Mouse (Mus musculus) stomach, postnatal 0 days (tissue): ENCODE measurements at regions not wholly inside any gene's neighbourhood (a gene's known extent, or its start where the extent isn't known, plus 50 kb on each side); places are given as distances from the start of the nearest gene placed in this dataset.

Experiments
- CTCF ChIP-seq: IDR thresholded peaks from 2 replicates; pipeline ENCODE4 v1.5.1; 2016; ENCODE audit warnings: antibody characterized with exemption, low read depth, mild to moderate bottlenecking, moderate library complexity
- EP300 ChIP-seq: optimal IDR thresholded peaks from 2 replicates; pipeline ENCODE3; 2016; ENCODE audit warnings: antibody characterized with exemption

- TF ChIP-seq CTCF, result no peak
- TF ChIP-seq EP300, result no peak
Observed at GRCm38 (mm10) chr11:19827996-19828395, 96.2 kb upstream of the Spred2 start.
